Mouse (Mus musculus): ENCODE data around the gene Shc1.

- TF ChIP-seq CTCF (IDR thresholded peaks at IDR 0.05; ENCODE audit: low read depth): no peak
- no peak for TF ChIP-seq EP300 (IDR thresholded peaks at IDR 0.05; ENCODE audit: low read depth)
Measured at GRCm38 (mm10) chr3:89425141-89425525, 6.9 kb downstream of the Shc1 start.
